Mouse (Mus musculus) ovary, postnatal 10 days (tissue): ENCODE results near the gene Glis3.

Source experiments
- DNase-seq: peaks from one replicate; pipeline ENCODE4 v3.0.0; 2022; ENCODE audit warnings: low spot score

Gene Glis3

GRCm38 (mm10) chr19:28591736-28592477 is 88.0 kb downstream of the Glis3 start:
- DNase-seq = no peak

GRCm38 (mm10) chr19:28580499-28580898 is 99.4 kb downstream of the Glis3 start:
- DNase-seq = no peak

- no peak for DNase-seq
These were observed 100.0 kb downstream of the Glis3 start for GRCm38 (mm10) chr19:28579724-28580375.

- no peak for DNase-seq
These were observed 102.9 kb downstream of the Glis3 start for GRCm38 (mm10) chr19:28577023-28577422.

- DNase-seq = no peak
These were observed 103.3 kb downstream of the Glis3 start for GRCm38 (mm10) chr19:28576619-28577018.

- no peak for DNase-seq
These were observed 106.2 kb downstream of the Glis3 start for GRCm38 (mm10) chr19:28573641-28574040.

- DNase-seq = no peak
These were observed 110.0 kb downstream of the Glis3 start for GRCm38 (mm10) chr19:28569856-28570255.

GRCm38 (mm10) chr19:28567100-28567499 is 112.8 kb downstream of the Glis3 start:
- DNase-seq = no peak

- DNase-seq = no peak
These were observed 113.3 kb downstream of the Glis3 start for GRCm38 (mm10) chr19:28566554-28566953.

GRCm38 (mm10) chr19:28561697-28562002 is 118.2 kb downstream of the Glis3 start:
- DNase-seq = no peak

- DNase-seq = no peak
These were observed 118.8 kb downstream of the Glis3 start for GRCm38 (mm10) chr19:28560801-28561696.

GRCm38 (mm10) chr19:28559836-28560235 is 120.0 kb downstream of the Glis3 start:
- no peak for DNase-seq

- no peak for DNase-seq
These were observed 120.5 kb downstream of the Glis3 start for GRCm38 (mm10) chr19:28559400-28559799.

GRCm38 (mm10) chr19:28558661-28559060 is 121.2 kb downstream of the Glis3 start:
- no peak for DNase-seq

- DNase-seq = no peak
These were observed 122.1 kb downstream of the Glis3 start for GRCm38 (mm10) chr19:28557559-28558328.

- DNase-seq = no peak
These were observed 124.5 kb downstream of the Glis3 start for GRCm38 (mm10) chr19:28555181-28555929.

- DNase-seq = no peak
These were observed 129.3 kb downstream of the Glis3 start for GRCm38 (mm10) chr19:28550611-28551010.

GRCm38 (mm10) chr19:28546933-28547332 is 132.9 kb downstream of the Glis3 start:
- no peak for DNase-seq

- no peak for DNase-seq
These were observed 134.4 kb downstream of the Glis3 start for GRCm38 (mm10) chr19:28545493-28545892.

GRCm38 (mm10) chr19:28538813-28539212 is 141.1 kb downstream of the Glis3 start:
- DNase-seq = no peak

GRCm38 (mm10) chr19:28534964-28535363 is 144.9 kb downstream of the Glis3 start:
- no peak for DNase-seq
